Mouse (Mus musculus) forebrain, embryonic 11.5 days (tissue): ENCODE measurements around the gene Lamtor3. TPM values are rescaled to one million over a fixed set of nuclear protein-coding genes. Genes with fewer than 3 reads are reported as not detected.
A peak's percentile ranks its signal among the peaks of the same experiment; 100 is the strongest.
"Not testable (repeated sequence)": the region's sequence is repeated elsewhere in the genome, so short reads cannot be mapped to it uniquely, and the experiment has no call there.

Experiments used
- ATAC-seq: fragments of 200-750 bp; cut with Nextera tagmentation; replicated peaks from 2 replicates; pipeline ENCODE4 v1.8.0; 2017; ENCODE audit warnings: moderate TSS enrichment; ENCODE audit not compliant: low FRiP score
- DNase-seq: peaks from one replicate; pipeline ENCODE4 v3.0.0-alpha.2; 2017; ENCODE audit warnings: low spot score
- H3K27ac ChIP-seq: fragments of 300-500 bp; sonication (generic); 2 replicates; pipeline ENCODE4 v1.5.1; 2014; ENCODE audit warnings: low read depth, low read length
- H3K27me3 ChIP-seq: fragments of 300-500 bp; sonication (generic); 2 replicates; pipeline ENCODE4 v1.6.1; 2014; ENCODE audit warnings: mild to moderate bottlenecking, low read length, mixed read lengths; ENCODE audit not compliant: control insufficient read depth, insufficient read depth
- H3K36me3 ChIP-seq: fragments of 300-500 bp; sonication (generic); 2 replicates; pipeline ENCODE4 v1.6.1; 2014; ENCODE audit warnings: mild to moderate bottlenecking, low read length, moderate library complexity, mixed read lengths; ENCODE audit not compliant: control insufficient read depth, insufficient read depth
- H3K4me1 ChIP-seq: fragments of 300-500 bp; sonication (generic); replicated peaks from 2 replicates; pipeline ENCODE4 v1.6.1; 2014; ENCODE audit warnings: low read length, mixed read lengths; ENCODE audit not compliant: control insufficient read depth, insufficient read depth
- H3K4me2 ChIP-seq: fragments of 300-500 bp; sonication (generic); 2 replicates; pipeline ENCODE4 v1.6.1; 2014; ENCODE audit warnings: low read depth, mild to moderate bottlenecking, low read length, moderate library complexity, mixed read lengths; ENCODE audit not compliant: severe bottlenecking
- H3K4me3 ChIP-seq: fragments of 300-500 bp; sonication (generic); 2 replicates; pipeline ENCODE4 v1.5.1; 2014; ENCODE audit warnings: low read depth, low read length
- H3K9ac ChIP-seq: fragments of 300-500 bp; sonication (generic); 2 replicates; pipeline ENCODE4 v1.6.1; 2014; ENCODE audit warnings: low read length
- H3K9me3 ChIP-seq: fragments of 300-500 bp; sonication (generic); 2 replicates; pipeline ENCODE4 v1.6.1; 2016; ENCODE audit warnings: low read length, mixed read lengths; ENCODE audit not compliant: control insufficient read depth
- WGBS: fragments of 180-500 bp; shearing (Covaris S2); extraction: QIAGEN DNeasy Blood & Tissue Kit; methylation state at CpG from one replicate; pipeline ENCODE4 v1.1.7; 2014; 5-methylcytosine and 5-hydroxymethylcytosine counted together
- polyA plus RNA-seq: library from polyadenylated mRNA; unstranded; fragments of >200 nt; fragmentation: Nextera tagmentation; extraction: Ambion mirVana; gene quantifications from 2 replicates; pipeline ENCODE4 v1.2.1, GENCODE M21; 2014

The Lamtor3 gene
- polyA plus RNA-seq, 1 experiment from 2014 or later, result 107 TPM

DNA sequence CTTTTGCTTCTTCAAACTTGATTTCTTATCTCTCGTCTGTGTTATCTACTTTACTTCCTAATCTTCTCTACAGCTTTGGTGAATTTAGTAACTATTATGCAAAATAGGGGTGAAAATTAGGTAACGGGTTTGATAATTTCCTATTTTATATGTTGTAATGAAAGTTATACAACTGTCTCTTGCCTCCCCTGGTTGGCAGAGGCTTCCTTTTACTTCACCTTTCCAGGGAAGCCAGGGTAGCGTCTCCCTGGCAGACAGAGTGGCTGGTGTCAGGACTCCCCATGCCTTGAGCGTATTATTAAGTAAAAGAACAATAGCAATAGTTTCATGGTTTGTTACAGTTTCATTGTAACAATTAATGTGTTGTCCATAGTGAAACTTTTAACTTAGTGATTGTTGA, 24.5 kb upstream of the Lamtor3 start:
- no peaks in the 10 kb centered on the region for H3K4me1 ChIP-seq
- H3K4me2 ChIP-seq, result no peak overlapping the region
- H3K27ac ChIP-seq, result no peak overlapping the region
- H3K9ac ChIP-seq, result no peak overlapping the region
- DNase-seq (no peak), ATAC-seq (no peak)
- WGBS, result 86% methylated on average over 4 of the region's 4 CpGs
- no peaks in the 10 kb centered on the region for H3K27me3 ChIP-seq
- no peaks in the 10 kb centered on the region; the same call in 1 of the 2 replicates for H3K36me3 ChIP-seq
- no peak overlapping the region for H3K4me3 ChIP-seq
- no peaks in the 10 kb centered on the region for H3K9me3 ChIP-seq

DNA sequence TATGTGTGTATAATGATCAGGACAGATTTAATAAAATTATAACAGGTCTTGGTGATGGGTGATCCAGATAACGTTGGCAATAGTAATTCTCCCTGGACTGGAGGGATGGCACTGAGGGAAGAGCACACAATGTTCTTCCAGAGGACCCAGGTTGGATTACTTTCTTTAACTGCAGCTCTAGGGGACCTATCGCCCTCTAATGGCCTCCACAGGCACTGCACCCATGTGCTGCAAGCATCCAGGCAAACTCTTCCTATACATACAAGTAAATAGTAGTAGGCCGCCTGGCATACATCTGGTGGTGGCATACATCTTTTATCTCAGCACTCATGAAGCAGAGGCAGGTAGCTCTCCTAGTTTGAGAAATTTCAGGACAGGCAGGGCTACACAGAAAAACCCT, 23.1 kb upstream of the Lamtor3 start:
- Histone ChIP-seq H3K36me3 (no peaks in the 10 kb centered on the region; the same call in 1 of the 2 replicates), H3K9me3 (no peaks in the 10 kb centered on the region), H3K4me3 (no peak overlapping the region), H3K4me2 (no peak overlapping the region), H3K4me1 (no peaks in the 10 kb centered on the region), H3K9ac (no peak overlapping the region), H3K27me3 (no peaks in the 10 kb centered on the region), H3K27ac (no peak overlapping the region)
- WGBS, result 94% methylated on average over 3 of the region's 3 CpGs
- DNase-seq, result peak; percentile 62
- no peak for ATAC-seq

DNA sequence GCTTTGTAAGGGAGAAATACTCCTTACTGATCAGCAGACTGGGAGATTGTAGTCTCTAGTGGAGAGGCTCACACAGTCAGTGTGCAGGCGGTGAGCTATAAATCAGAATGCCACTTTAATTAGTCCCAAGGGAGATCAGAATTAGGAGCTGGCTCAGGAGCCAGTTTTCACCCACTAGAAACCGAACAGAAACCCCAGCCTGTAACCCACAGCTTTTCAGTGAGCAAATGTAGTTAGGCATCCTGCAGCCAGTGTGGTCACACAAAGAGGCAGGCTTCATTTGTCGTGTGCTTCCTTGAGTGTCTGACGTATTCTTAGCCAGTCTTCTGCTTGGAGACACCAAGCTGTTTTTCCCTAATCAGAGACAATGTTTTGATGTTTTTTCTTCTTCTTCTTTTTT, 21.9 kb upstream of the Lamtor3 start:
- no peaks in the 10 kb centered on the region for H3K4me1 ChIP-seq
- no peaks in the 10 kb centered on the region for H3K27me3 ChIP-seq
- H3K27ac ChIP-seq, result no peak overlapping the region
- DNase-seq (no peak), ATAC-seq (no peak)
- H3K9me3 ChIP-seq, result no peaks in the 10 kb centered on the region
- no peak overlapping the region for H3K4me2 ChIP-seq
- no peak overlapping the region for H3K9ac ChIP-seq
- no peak overlapping the region for H3K4me3 ChIP-seq
- 73% methylated on average over 4 of the region's 4 CpGs for WGBS
- no peaks in the 10 kb centered on the region; the same call in 1 of the 2 replicates for H3K36me3 ChIP-seq

DNA sequence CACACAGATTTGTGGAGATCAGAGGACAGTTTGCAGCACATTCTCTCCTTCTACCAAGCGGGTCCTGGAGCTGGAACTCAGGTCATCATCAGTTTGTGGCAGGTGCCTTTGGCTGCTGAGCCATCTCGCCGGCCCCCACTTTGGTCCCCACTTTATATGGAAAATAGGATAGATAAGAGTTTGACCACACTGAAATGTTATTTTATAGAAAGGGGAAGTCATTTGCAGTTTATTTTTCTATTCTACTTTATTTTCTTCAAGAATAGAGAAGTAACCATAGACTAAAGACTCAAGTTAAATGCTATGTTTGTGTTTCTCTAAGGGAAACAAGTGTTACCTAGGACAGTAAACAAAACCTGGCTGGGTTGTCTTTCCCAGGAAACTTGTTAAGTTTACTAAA, 21.4 kb upstream of the Lamtor3 start:
- H3K27me3 ChIP-seq, result no peaks in the 10 kb centered on the region
- H3K4me2 ChIP-seq, result no peak overlapping the region
- ATAC-seq, result no peak
- H3K36me3 ChIP-seq, result no peaks in the 10 kb centered on the region; the same call in 1 of the 2 replicates
- H3K4me1 ChIP-seq, result no peaks in the 10 kb centered on the region
- no peak overlapping the region for H3K4me3 ChIP-seq
- no peaks in the 10 kb centered on the region for H3K9me3 ChIP-seq
- no peak overlapping the region for H3K9ac ChIP-seq
- H3K27ac ChIP-seq, result no peak overlapping the region
- WGBS, result 91% methylated on average over 3 of the region's 3 CpGs
- DNase-seq, result no peak

DNA sequence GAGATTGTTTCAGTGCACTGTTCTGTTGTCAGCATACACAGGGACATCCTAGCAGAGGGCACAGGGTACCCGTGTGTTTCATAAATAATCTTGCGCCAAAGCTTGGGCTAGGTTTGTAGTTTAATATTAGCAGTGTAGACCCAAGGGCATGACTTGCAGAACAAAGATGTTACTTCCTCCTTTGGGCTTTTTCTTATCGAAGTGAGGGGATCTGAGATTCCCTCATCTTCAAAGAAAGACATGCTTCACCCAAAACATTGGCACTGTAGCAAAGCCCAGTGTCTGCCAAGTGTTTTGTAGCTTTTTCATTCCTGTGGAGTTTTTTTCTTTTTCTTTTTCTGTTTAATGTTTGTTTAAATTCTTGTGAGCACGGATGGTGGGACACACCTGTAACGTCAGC, 20.6 kb upstream of the Lamtor3 start:
- H3K9ac ChIP-seq, result no peak overlapping the region
- H3K9me3 ChIP-seq, result no peaks in the 10 kb centered on the region
- no peak overlapping the region for H3K4me2 ChIP-seq
- H3K4me3 ChIP-seq, result no peak overlapping the region
- no peaks in the 10 kb centered on the region; the same call in 1 of the 2 replicates for H3K36me3 ChIP-seq
- no peaks in the 10 kb centered on the region for H3K27me3 ChIP-seq
- ATAC-seq (no peak), DNase-seq (no peak)
- H3K4me1 ChIP-seq, result no peaks in the 10 kb centered on the region
- 92% methylated on average over 5 of the region's 5 CpGs for WGBS
- H3K27ac ChIP-seq, result no peak overlapping the region

DNA sequence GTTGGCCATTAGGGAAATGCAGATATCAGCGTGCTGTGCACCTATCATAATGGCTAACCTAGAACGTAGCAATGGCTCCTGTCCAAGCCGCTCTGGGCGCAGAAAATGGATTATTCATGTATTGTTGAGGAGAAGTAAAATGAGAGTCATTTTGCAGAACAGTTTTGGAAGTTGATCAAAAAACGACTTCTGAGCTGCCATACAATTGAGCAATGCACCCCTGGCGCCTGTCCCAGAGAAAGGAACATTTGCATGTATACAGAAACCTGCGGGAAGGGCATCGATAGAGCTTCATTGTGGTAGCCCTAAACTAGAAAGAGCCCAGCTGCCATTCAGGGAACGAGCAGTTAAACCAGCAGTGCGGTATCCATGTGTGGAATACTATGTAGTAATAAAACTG, 18.2 kb upstream of the Lamtor3 start:
- Histone ChIP-seq H3K4me1 (no peaks in the 10 kb centered on the region), H3K27me3 (no peaks in the 10 kb centered on the region), H3K9me3 (no peaks in the 10 kb centered on the region), H3K36me3 (no peaks in the 10 kb centered on the region), H3K27ac (no peak overlapping the region), H3K9ac (no peak overlapping the region), H3K4me3 (no peak overlapping the region), H3K4me2 (no peak overlapping the region)
- no peak for DNase-seq
- 91% methylated on average over 10 of the region's 10 CpGs for WGBS
- ATAC-seq, result no peak

DNA sequence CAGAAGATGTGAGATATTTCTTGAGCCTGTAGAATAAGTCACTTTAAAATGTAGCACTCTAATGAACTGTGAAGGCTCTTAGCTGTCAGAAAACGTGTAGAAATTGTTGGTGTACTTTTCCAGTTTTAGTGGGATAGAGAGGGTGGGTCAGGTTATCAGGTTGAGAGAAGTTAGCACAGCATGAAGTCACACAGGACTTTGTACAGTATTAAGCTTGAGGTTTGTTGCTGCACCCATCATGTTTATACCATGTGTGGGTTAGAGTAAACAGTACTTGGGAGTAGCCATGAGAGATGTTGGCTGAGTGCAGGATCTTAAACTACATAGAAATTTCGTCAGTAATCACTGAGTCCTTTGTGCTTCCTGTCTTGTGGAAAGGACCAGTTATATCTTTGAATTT, 5.2 kb upstream of the Lamtor3 start:
- Histone ChIP-seq H3K9ac (no peak overlapping the region), H3K9me3 (no peaks in the 10 kb centered on the region), H3K4me3 (no peak overlapping the region), H3K36me3 (no peaks in the 10 kb centered on the region), H3K27me3 (no peaks in the 10 kb centered on the region), H3K4me2 (no peak overlapping the region), H3K27ac (no peak overlapping the region), H3K4me1 (no peaks in the 10 kb centered on the region)
- ATAC-seq (no peak), DNase-seq (no peak)
- 74% methylated on average over 2 of the region's 2 CpGs for WGBS

DNA sequence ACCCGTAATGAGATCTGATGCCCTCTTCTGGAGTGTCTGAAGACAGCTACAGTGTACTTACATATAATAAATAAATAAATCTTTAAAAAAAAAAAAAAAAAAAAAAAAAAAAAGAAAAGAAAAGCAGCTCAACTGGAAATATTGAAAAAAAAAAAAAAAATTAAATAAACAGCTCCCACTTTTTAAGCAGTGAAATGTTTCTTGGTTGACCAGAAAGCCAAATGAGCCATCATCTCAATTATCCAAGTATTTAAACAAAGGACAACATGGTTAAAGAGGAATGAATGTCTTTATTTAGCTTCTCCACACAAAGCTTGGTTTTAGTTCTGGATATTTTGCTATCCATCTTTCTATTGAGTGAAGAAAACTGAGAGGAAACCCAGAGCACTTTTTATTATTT, 3.7 kb upstream of the Lamtor3 start:
- H3K4me2 ChIP-seq, H3K27me3 ChIP-seq, H3K9ac ChIP-seq, H3K27ac ChIP-seq, DNase-seq, H3K4me1 ChIP-seq, H3K9me3 ChIP-seq, H3K4me3 ChIP-seq, H3K36me3 ChIP-seq, ATAC-seq: not testable (repeated sequence)
- no CpG with 5 or more reads among the region's 1 CpGs for WGBS

DNA sequence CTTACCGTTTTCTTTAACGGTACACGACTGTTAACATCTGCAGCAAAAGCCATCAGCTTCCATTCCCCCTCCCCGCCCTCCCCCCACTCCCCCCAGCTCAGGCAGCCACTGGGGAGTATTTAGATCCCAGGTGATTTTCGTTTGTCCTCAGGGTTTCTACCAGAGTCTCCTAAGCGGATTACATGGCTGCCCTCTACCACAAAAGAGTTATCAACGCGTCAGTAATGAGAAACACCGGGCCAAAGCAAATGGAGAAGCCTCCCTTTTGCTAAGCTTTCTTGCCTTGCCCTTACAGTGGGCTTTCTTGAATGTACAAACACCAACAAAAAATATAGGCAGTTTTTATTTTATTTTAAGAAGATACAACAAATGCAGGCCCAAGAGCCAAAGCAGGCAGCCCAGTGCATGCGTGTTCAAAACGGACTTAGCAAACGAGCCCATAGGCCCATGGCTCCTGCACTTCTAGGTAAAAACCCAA, 573 bp upstream of the Lamtor3 start:
- no peaks in the 10 kb centered on the region for H3K9me3 ChIP-seq
- no peaks in the 10 kb centered on the region for H3K27me3 ChIP-seq
- peaks cover 5% of the 10 kb centered on the region; the same call in 1 of the 2 replicates for H3K36me3 ChIP-seq
- H3K27ac ChIP-seq, result peak overlapping the region; percentile 85
- peaks cover 6% of the 10 kb centered on the region; the same call in 1 of the 2 replicates for H3K4me1 ChIP-seq
- peak overlapping the region; percentile 86 for H3K4me3 ChIP-seq
- ATAC-seq (peak; percentile 70), DNase-seq (peak; percentile 54)
- WGBS, result 3% methylated on average over 12 of the region's 12 CpGs
- H3K4me2 ChIP-seq, result peak overlapping the region; percentile 81
- H3K9ac ChIP-seq, result peak overlapping the region; percentile 79
